Mouse (Mus musculus) B cell, adult 67 days (primary cell): ENCODE results near the gene Adgrg1. TPM values are rescaled to one million over a fixed set of nuclear protein-coding genes. Genes with fewer than 3 reads are reported as not detected.

Experiments used
- total RNA-seq, 2 experiments: library from RNA; stranded (reverse); gene quantifications; 4 replicates each; pipeline ENCODE4 v1.2.4; 2023

The Adgrg1 gene
- 1 to 10 TPM; 3.1 to 3.7 TPM for total RNA-seq

DNA sequence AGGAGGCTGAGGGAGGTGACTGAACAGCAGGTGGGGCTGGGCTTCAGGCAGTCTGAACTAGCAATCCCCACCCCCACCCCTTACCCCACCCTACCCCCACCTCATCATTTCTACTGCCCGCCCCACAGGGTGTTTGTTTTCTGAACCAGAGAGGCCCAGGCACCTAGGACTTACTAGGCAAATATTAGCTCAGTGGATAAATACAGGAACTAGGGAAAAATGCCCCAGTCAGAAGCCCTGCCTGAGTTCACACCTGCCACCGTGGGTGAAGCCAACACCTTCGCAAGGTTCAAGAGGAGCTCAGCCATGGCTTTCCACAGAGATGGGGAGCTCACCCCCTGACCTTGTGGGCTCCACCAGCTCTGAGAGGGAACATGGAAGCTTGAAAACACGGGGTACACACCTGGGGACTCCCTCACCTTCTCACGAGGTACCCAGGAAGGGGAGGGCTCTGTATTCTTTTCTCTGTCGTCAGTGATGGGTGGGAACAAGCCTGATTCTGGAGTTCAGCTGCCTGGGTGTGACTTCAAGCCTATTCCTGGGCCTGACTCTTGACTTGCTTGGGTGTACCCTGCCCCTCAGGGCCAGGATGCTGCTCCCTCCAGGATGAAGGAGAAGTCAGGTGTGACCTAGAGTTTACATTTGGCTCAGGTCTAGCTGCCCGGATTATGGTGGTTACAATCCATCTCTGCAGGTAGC lies at the start of gene Adgrg1:
Gene Adgrg1, plus strand, starts transcription at position 285 of the 699 bp plus-strand sequence.

DNA sequence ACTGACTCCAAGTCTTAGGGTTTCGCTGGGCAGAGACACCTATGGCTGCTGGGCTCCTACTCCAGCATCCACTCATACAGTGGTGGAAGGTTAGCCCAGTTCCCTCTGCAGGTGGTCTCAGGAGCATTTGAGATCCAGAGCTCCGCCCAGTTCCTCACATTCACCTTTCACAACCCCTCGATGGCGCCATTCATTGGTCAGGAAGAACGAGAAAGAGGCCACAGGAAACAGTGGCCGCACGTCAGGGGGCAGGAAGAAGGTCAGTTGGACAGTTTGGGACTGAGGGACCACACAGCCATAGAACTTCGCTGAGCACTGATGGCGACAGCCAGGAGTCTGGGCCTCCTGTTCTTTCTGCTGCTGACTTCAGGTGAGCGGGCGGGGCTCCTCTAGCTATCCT lies 42.9 kb downstream of the Adgrg1 start, which contains the start of gene Adgrg3:
Gene Adgrg3, plus strand, starts transcription at position 242 of the 400 bp plus-strand sequence.

DNA sequence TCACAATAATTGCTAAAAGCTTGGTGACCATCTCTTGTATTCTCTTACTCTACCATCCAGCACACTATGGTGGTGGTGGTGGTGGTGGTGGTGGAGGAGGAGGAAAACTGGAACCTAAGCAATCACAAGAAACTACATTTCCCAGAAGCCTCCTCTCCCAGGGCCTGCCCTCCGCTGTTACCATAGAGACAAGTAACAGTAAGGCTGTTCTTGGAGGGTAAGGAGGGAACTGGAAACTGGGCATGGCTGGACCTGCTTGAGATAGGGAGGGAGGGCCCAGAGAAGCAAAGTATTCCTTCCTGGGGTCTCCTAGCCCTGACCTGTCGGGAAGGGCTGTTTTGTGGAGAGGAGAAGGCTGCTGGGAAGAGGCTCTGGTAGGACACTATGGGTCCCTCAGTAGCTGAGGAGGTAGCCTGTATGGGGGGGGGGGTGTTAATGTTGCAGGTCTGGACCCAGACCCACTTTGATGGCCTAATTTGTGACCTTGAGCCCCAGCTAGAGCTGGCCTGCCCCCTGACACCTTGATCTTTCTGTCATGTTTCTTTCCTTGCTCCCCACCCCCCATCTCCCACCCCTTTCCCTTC lies 80.5 kb downstream of the Adgrg1 start, which contains the start of gene Drc7:
Gene Drc7, plus strand, starts transcription at position 177 of the 584 bp plus-strand sequence.

Other genes with a start within 250 kb of the Adgrg1 start
- gene Ccl22, start 229.2 kb upstream of the Adgrg1 start, total RNA-seq: not detected
- not detected for gene Cx3cl1, start 202.7 kb upstream of the Adgrg1 start, total RNA-seq
- gene Ccl17, start 164.3 kb upstream of the Adgrg1 start, total RNA-seq: not detected
- gene Coq9, start 136.4 kb upstream of the Adgrg1 start, total RNA-seq: 10 to 100 TPM; 36.0 to 39.0 TPM
- gene Ciapin1, start 136.4 kb upstream of the Adgrg1 start, total RNA-seq: 10 to 100 TPM; 65.6 to 69.9 TPM
- gene Polr2c, start 117.3 kb upstream of the Adgrg1 start, total RNA-seq: 10 to 100 TPM; 64.8 to 75.8 TPM
- 1 to 10 TPM; 3.7 to 3.8 TPM for gene Dok4, start 98.4 kb upstream of the Adgrg1 start, total RNA-seq
- under 1 TPM in 1 of 2 experiments, not detected in 1; 0.93 TPM for gene Ccdc102a, start 56.7 kb upstream of the Adgrg1 start, total RNA-seq
- gene Adgrg5, start 51.1 kb upstream of the Adgrg1 start, total RNA-seq: 1 to 10 TPM; 1.2 to 2.3 TPM
- gene Adgrg3, start 42.9 kb downstream of the Adgrg1 start, total RNA-seq: not detected
- not detected for gene Drc7, start 80.4 kb downstream of the Adgrg1 start, total RNA-seq
- gene Katnb1, start 106.4 kb downstream of the Adgrg1 start, total RNA-seq: 10 to 100 TPM; 15.4 to 18.8 TPM
- 1 to 10 TPM; 4.2 to 4.5 TPM for gene Kifc3, start 228.1 kb downstream of the Adgrg1 start, total RNA-seq